Mouse (Mus musculus) thymus, adult 2 months (tissue): ENCODE measurements around the gene Alg12.

Source experiments
- CTCF ChIP-seq: fragments of 200-500 bp; IDR thresholded peaks from 2 replicates; pipeline ENCODE4 v1.5.1; 2012; ENCODE audit warnings: mild to moderate bottlenecking, control low read depth, low read length, moderate library complexity, borderline replicate concordance; ENCODE audit not compliant: control insufficient read depth, poor library complexity, insufficient read depth; ENCODE audit errors: extremely low read depth
- POLR2A ChIP-seq: fragments of 200-500 bp; IDR thresholded peaks from 2 replicates; pipeline ENCODE4 v1.6.1; 2012; ENCODE audit warnings: mild to moderate bottlenecking, low read length, control low read depth, moderate library complexity; ENCODE audit not compliant: control insufficient read depth, poor library complexity, insufficient read depth; ENCODE audit errors: extremely low read depth

GRCm38 (mm10) chr15:88841160-88841559 lies 22.0 kb upstream of the Alg12 start:
- TF ChIP-seq POLR2A (no peak), CTCF (no peak)
